ENCODE assay signal across 7 mouse cellular contexts in the genomic region with DNA sequence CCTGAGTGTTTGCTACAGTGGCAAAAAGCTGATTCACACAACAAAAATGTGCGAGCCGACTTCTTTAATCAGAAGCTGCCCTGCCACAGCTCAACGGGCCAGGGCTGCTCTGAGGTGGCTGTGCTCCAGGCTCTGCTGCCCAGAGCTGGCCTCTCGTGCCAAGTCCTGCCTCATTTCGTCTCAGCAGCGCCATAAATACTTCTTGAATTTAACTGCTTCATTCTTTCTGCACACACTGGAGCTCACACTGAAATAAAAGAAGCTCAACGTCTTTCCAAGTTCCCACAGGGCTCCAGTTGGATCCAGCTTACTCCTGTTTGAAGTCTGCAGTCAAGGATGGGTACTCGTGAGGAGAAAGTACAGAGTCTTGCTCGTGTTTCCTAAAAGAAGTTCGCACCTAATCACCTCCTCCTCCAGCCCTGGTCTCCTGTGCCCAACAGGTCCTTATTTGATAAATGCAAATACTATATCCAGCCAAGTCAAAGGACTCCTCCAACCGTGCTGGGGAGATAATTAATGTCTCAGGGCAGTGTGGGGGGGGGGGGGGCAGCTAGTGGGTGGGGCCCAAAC.
DNase-seq lines count a peak whose midpoint lies in the region; ATAC-seq and TF ChIP-seq lines count a peak whose summit lies in the region.

No protein-coding gene starts in this region.

- peak overlapping the region; percentile 16 for H3K4me3 ChIP-seq in gastrocnemius, adult 2 months
- no peak overlapping the region for H3K4me3 ChIP-seq in hindbrain, postnatal 0 days (ENCODE audit: low read length)
- no peak overlapping the region for H3K4me3 ChIP-seq in stomach, postnatal 0 days (ENCODE audit: low read depth, low read length)

- peak; percentile 86 for DNase-seq in adrenal gland, adult 2 months
- peak; percentile 87 to 90 for DNase-seq in cerebellum, postnatal 10 days
- DNase-seq in gastrocnemius, adult 2 months: peak; percentile 83
- peak; percentile 85 for DNase-seq in hindbrain, postnatal 0 days (ENCODE audit: low spot score)
- DNase-seq in left cerebral cortex, adult 8-10 months (ENCODE audit: low spot score in 2 of 2): peak; percentile 25 to 68
- DNase-seq in stomach, postnatal 0 days (ENCODE audit: low spot score): peak; percentile 55

- no peaks in the 10 kb centered on the region for H3K9me3 ChIP-seq in hindbrain, postnatal 0 days (ENCODE audit: low read length)
- no peaks in the 10 kb centered on the region for H3K9me3 ChIP-seq in stomach, postnatal 0 days (ENCODE audit: control insufficient read depth, low read length)

- no peaks in the 10 kb centered on the region for H3K36me3 ChIP-seq in hindbrain, postnatal 0 days (ENCODE audit: insufficient read depth, low read length)
- no peaks in the 10 kb centered on the region for H3K36me3 ChIP-seq in stomach, postnatal 0 days (ENCODE audit: control insufficient read depth, insufficient read depth, low read length)

- peaks cover 19% of the 10 kb centered on the region for H3K4me1 ChIP-seq in hindbrain, postnatal 0 days (ENCODE audit: insufficient read depth, low read length)
- peaks cover 13% of the 10 kb centered on the region for H3K4me1 ChIP-seq in stomach, postnatal 0 days (replicated peaks; ENCODE audit: control insufficient read depth, insufficient read depth)

- no peaks in the 10 kb centered on the region; the same call in 1 of the 2 replicates for H3K27me3 ChIP-seq in hindbrain, postnatal 0 days (ENCODE audit: insufficient read depth, low read length)
- no peaks in the 10 kb centered on the region for H3K27me3 ChIP-seq in stomach, postnatal 0 days (ENCODE audit: control insufficient read depth, insufficient read depth, low read length)

- ATAC-seq in hindbrain, postnatal 0 days: peak; percentile 87
- ATAC-seq in megakaryocyte-erythroid progenitor cell, adult 5-6 weeks (replicated peaks; ENCODE audit: low FRiP score, low TSS enrichment, poor library complexity, severe bottlenecking): peak; percentile 68
- peak; percentile 67; the same call in 1 of the 2 replicates for ATAC-seq in stomach, postnatal 0 days (ENCODE audit: low FRiP score, low TSS enrichment)

- no peak overlapping the region for H3K9ac ChIP-seq in hindbrain, postnatal 0 days (replicated peaks; ENCODE audit: low read length)
- no peak overlapping the region for H3K9ac ChIP-seq in stomach, postnatal 0 days (ENCODE audit: low read length)

- 19% methylated on average over 11 of the region's 11 CpGs for WGBS in hindbrain, postnatal 0 days
- 12% methylated on average over 11 of the region's 11 CpGs for WGBS in stomach, postnatal 0 days

- H3K27ac ChIP-seq in gastrocnemius, adult 2 months: peak overlapping the region; percentile 9
- peak overlapping the region; percentile 89 for H3K27ac ChIP-seq in hindbrain, postnatal 0 days
- H3K27ac ChIP-seq in stomach, postnatal 0 days (replicated peaks): peak overlapping the region; percentile 73; the same call in 1 of the 2 replicates

- intact Hi-C loops in gastrocnemius, adult 2 months (cut with DNase I): no loop called here

- H3K4me2 ChIP-seq in hindbrain, postnatal 0 days (ENCODE audit: low read depth, low read length): peak overlapping the region; percentile 31
- peak overlapping the region; percentile 11; the same call in 1 of the 2 replicates for H3K4me2 ChIP-seq in stomach, postnatal 0 days (replicated peaks; ENCODE audit: low read depth)

- no peak for TF ChIP-seq CTCF in gastrocnemius, adult 2 months (IDR thresholded peaks at IDR 0.05)
- 0 out of 2 replicates have a peak, but pooled peaks have one; percentile 9 for TF ChIP-seq CTCF in hindbrain, postnatal 0 days (IDR thresholded peaks at IDR 0.05; ENCODE audit: low read depth)
- TF ChIP-seq CTCF in stomach, postnatal 0 days (IDR thresholded peaks at IDR 0.05; ENCODE audit: low read depth): no peak

- TF ChIP-seq EP300 in stomach, postnatal 0 days (optimal IDR thresholded peaks at IDR 0.05): no peak

Comparison
In these comparisons a context has a peak if more than half of its experiments do, and no peak if none do; other contexts are left out.
1. H3K27ac ChIP-seq: peak in every context shown above with its lines; median percentile 89 in hindbrain, postnatal 0 days; 73 in stomach, postnatal 0 days; 9 in gastrocnemius, adult 2 months.